Mouse (Mus musculus) kidney, postnatal 0 days (tissue): ENCODE measurements around the gene Tysnd1. TPM values are rescaled to one million over a fixed set of nuclear protein-coding genes. Genes with fewer than 3 reads are reported as not detected.

Experiments
- ATAC-seq: fragments of 200-750 bp; cut with Nextera tagmentation; replicated peaks from 2 replicates; pipeline ENCODE4 v1.8.0; 2017; ENCODE audit warnings: low read depth, moderate number of reproducible peaks, moderate TSS enrichment, moderate library complexity; ENCODE audit not compliant: low FRiP score
- DNase-seq: peaks from one replicate; pipeline ENCODE4 v3.0.0-alpha.2; 2016; ENCODE audit warnings: low spot score
- H3K27ac ChIP-seq: fragments of 300-500 bp; sonication (generic); 2 replicates; pipeline ENCODE4 v1.5.1; 2014; ENCODE audit warnings: mild to moderate bottlenecking
- H3K27me3 ChIP-seq: fragments of 300-500 bp; sonication (generic); 2 replicates; pipeline ENCODE4 v1.6.1; 2014; ENCODE audit warnings: low read length, mixed read lengths; ENCODE audit not compliant: insufficient read depth
- H3K36me3 ChIP-seq: fragments of 300-500 bp; sonication (generic); 2 replicates; pipeline ENCODE4 v1.6.1; 2014; ENCODE audit warnings: low read length, mixed read lengths; ENCODE audit not compliant: insufficient read depth
- H3K4me1 ChIP-seq: fragments of 300-500 bp; sonication (generic); replicated peaks from 2 replicates; pipeline ENCODE4 v1.6.1; 2014; ENCODE audit warnings: antibody characterized with exemption, low read length, mixed read lengths; ENCODE audit not compliant: insufficient read depth
- H3K4me2 ChIP-seq: fragments of 300-500 bp; sonication (generic); 2 replicates; pipeline ENCODE4 v1.6.1; 2014; ENCODE audit warnings: mild to moderate bottlenecking, low read length, moderate library complexity, mixed read lengths
- H3K4me3 ChIP-seq: fragments of 300-500 bp; sonication (generic); replicated peaks from 2 replicates; pipeline ENCODE4 v1.5.1; 2014; ENCODE audit warnings: low read depth, low read length
- H3K9ac ChIP-seq: fragments of 300-500 bp; sonication (generic); 2 replicates; pipeline ENCODE4 v1.6.1; 2014; ENCODE audit warnings: low read depth, low read length
- H3K9me3 ChIP-seq: fragments of 300-500 bp; sonication (generic); replicated peaks from 2 replicates; pipeline ENCODE4 v1.6.1; 2016; ENCODE audit warnings: low read length, inconsistent platforms, mixed read lengths
- CTCF ChIP-seq: IDR thresholded peaks from 2 replicates; pipeline ENCODE4 v1.5.1; 2016; ENCODE audit warnings: antibody characterized with exemption, low read depth, mild to moderate bottlenecking, moderate library complexity
- WGBS: fragments of 180-500 bp; shearing (Covaris S2); extraction: QIAGEN DNeasy Blood & Tissue Kit; methylation state at CpG from one replicate; pipeline ENCODE4 v1.1.7; 2014; 5-methylcytosine and 5-hydroxymethylcytosine counted together
- polyA plus RNA-seq: library from polyadenylated mRNA; unstranded; fragments of >200 nt; fragmentation: Nextera tagmentation; extraction: Ambion mirVana; gene quantifications from 2 replicates; pipeline ENCODE4 v1.2.1, GENCODE M21; 2015

The Tysnd1 gene
- polyA plus RNA-seq, 1 experiment from 2014 or later: 49.6 TPM

DNA sequence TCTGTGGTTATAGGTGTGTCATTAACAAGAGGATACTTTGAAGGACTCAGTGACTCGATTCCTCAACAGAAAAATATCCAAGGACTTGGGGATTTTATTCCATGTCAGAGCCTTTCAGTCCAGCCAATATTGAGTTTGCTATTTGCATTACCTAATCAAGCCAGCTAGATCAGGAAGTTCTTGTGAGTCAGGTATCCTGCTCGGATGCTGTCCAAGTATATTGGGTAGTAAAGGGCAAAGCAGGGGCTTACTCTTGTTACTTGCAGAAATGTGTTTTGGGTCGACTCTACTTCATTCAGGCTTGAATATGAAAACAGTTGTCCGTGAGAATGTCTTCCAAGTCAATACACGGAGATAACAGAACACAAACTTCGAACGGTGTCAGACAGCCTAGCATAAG lies 40.6 kb upstream of the Tysnd1 start:
- Histone ChIP-seq H3K27ac (no peak overlapping the region), H3K36me3 (0 out of 2 replicates have a peak, but pooled peaks cover 4% of the 10 kb centered on the region), H3K4me1 (no peaks in the 10 kb centered on the region), H3K27me3 (no peaks in the 10 kb centered on the region), H3K4me3 (no peak overlapping the region), H3K9ac (no peak overlapping the region), H3K9me3 (no peaks in the 10 kb centered on the region), H3K4me2 (no peak overlapping the region)
- DNase-seq (no peak), ATAC-seq (no peak)
- no peak for TF ChIP-seq CTCF
- 78% methylated on average over 7 of the region's 7 CpGs for WGBS

- ATAC-seq: no peak
- no peak overlapping the region for H3K4me3 ChIP-seq
- no peaks in the 10 kb centered on the region for H3K4me1 ChIP-seq
- H3K36me3 ChIP-seq: 0 out of 2 replicates have a peak, but pooled peaks cover 4% of the 10 kb centered on the region
- DNase-seq: no peak
- H3K9me3 ChIP-seq: no peaks in the 10 kb centered on the region
- H3K27me3 ChIP-seq: no peaks in the 10 kb centered on the region
- WGBS: 74% methylated on average over 3 of the region's 3 CpGs
- TF ChIP-seq CTCF: no peak
- no peak overlapping the region for H3K9ac ChIP-seq
- no peak overlapping the region for H3K4me2 ChIP-seq
- H3K27ac ChIP-seq: no peak overlapping the region
Observed at GRCm38 (mm10) chr10:61655188-61655587, 40.1 kb upstream of the Tysnd1 start.

DNA sequence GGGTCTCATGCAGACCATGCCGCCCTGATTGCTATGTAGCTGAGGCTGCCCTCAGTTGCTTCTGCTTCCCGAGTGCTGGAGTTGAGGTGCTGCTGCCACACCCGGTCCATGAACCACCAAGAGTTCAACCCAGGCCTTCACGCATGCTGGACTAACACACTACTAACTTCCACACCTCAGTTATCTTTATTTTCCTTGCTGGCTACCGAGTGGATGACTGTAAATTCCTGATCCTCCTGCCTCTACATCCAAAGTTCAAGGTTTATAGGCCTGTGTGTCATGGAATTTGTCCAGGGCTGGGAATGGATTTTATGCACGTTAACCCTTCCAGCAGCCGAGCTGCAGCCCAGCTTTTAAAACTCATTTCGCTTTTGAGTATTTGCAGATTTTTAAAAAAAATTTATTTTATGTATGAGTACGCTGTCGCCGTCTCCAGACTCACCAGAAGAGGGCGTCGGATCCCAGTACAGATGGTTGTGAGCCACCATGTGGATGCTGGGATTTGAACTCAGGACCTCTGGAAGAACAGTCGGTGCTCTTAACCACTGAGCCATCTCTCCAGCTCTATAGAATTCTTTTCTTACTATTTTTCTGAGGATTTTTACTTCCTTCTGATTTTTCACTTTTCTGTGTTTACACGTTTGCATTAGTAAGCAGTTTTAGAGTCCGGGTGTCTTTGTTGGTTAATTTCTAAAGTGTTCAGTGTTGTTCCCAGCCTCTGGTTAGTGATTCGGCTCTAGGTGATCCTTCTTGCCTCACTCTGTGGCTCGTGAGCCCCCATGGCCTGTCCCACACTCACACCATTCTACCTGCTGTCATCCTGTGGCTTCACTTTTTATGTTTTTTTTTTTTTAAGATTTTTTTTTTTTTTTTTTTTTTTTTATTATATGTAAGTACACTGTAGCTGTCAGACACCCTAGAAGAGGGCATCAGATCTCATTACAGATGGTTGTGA lies 38.1 kb upstream of the Tysnd1 start:
- H3K36me3 ChIP-seq: 0 out of 2 replicates have a peak, but pooled peaks cover 6% of the 10 kb centered on the region
- 75% methylated on average over 18 of the region's 18 CpGs for WGBS
- 0 out of 2 replicates have a peak overlapping the region, but pooled peaks have one; percentile 25 for H3K27ac ChIP-seq
- no peak overlapping the region for H3K4me2 ChIP-seq
- DNase-seq (no peak), ATAC-seq (no peak)
- no peaks in the 10 kb centered on the region for H3K9me3 ChIP-seq
- no peaks in the 10 kb centered on the region for H3K27me3 ChIP-seq
- no peaks in the 10 kb centered on the region for H3K4me1 ChIP-seq
- TF ChIP-seq CTCF: peak; percentile 23; the same call in 1 of the 2 replicates
- H3K9ac ChIP-seq: 0 out of 2 replicates have a peak overlapping the region, but pooled peaks have one; percentile 18
- no peak overlapping the region for H3K4me3 ChIP-seq

DNA sequence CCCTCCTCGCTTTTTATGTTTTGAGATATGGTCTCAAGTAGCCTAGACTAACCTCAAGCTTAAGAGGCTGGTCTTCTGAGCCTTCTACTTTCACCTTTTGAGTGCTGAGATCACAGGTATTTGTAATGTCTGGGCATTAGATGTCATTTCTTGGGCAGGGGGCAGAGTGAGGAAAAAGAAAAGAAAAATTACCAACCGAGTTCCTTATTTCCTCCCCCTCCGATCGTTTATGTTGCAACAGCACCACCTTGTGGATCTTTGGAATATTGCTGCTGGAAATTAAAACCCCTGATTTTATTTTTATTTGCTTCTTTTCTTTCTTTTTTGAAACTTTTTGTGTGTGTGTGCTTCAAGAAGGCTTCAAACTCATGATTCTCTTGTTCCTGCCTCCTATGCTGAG lies 37.3 kb upstream of the Tysnd1 start:
- peak; percentile 90 for TF ChIP-seq CTCF
- Histone ChIP-seq H3K9ac (no peak overlapping the region), H3K4me3 (no peak overlapping the region), H3K36me3 (0 out of 2 replicates have a peak, but pooled peaks cover 7% of the 10 kb centered on the region), H3K27me3 (no peaks in the 10 kb centered on the region), H3K9me3 (no peaks in the 10 kb centered on the region), H3K4me1 (no peaks in the 10 kb centered on the region), H3K4me2 (no peak overlapping the region), H3K27ac (no peak overlapping the region)
- WGBS: 23% methylated on average over 4 of the region's 4 CpGs
- ATAC-seq (no peak), DNase-seq (peak; percentile 78)

DNA sequence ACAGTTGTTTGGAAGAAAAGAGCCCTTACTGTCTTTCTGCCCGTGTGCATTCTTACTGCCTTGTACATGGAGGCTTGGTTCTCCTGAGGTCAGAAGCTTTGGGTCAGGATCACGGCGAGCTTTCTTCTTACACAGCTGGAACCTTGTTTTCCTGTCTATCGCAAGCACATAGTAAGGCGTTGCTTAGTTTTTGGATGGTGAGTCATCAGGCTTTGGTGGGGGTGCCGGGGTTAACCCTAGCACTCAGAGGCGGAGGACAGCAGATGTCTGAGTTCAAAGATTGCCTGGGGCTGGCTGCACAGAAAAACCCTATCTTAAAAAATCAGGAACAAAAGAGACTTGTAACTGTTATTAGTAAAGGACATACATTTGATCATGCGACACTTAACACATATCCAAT lies 33.4 kb upstream of the Tysnd1 start:
- H3K27me3 ChIP-seq: no peaks in the 10 kb centered on the region
- no peaks in the 10 kb centered on the region for H3K9me3 ChIP-seq
- no peak for ATAC-seq
- H3K9ac ChIP-seq: no peak overlapping the region
- no peak overlapping the region for H3K4me3 ChIP-seq
- no peak for DNase-seq
- H3K4me1 ChIP-seq: no peaks in the 10 kb centered on the region
- H3K4me2 ChIP-seq: no peak overlapping the region
- no peak overlapping the region for H3K27ac ChIP-seq
- peaks cover 20% of the 10 kb centered on the region; the same call in 1 of the 2 replicates for H3K36me3 ChIP-seq
- WGBS: 62% methylated on average over 8 of the region's 8 CpGs
- no peak for TF ChIP-seq CTCF

GRCm38 (mm10) chr10:61662391-61662988 lies 32.8 kb upstream of the Tysnd1 start:
- H3K9ac ChIP-seq: no peak overlapping the region
- no peaks in the 10 kb centered on the region for H3K9me3 ChIP-seq
- no peak for TF ChIP-seq CTCF
- H3K4me1 ChIP-seq: no peaks in the 10 kb centered on the region
- no peak overlapping the region for H3K4me3 ChIP-seq
- peaks cover 20% of the 10 kb centered on the region; the same call in 1 of the 2 replicates for H3K36me3 ChIP-seq
- WGBS: 53% methylated on average over 10 of the region's 10 CpGs
- H3K27ac ChIP-seq: no peak overlapping the region
- no peak overlapping the region for H3K4me2 ChIP-seq
- DNase-seq (no peak), ATAC-seq (no peak)
- H3K27me3 ChIP-seq: no peaks in the 10 kb centered on the region
